In the genomic region with DNA sequence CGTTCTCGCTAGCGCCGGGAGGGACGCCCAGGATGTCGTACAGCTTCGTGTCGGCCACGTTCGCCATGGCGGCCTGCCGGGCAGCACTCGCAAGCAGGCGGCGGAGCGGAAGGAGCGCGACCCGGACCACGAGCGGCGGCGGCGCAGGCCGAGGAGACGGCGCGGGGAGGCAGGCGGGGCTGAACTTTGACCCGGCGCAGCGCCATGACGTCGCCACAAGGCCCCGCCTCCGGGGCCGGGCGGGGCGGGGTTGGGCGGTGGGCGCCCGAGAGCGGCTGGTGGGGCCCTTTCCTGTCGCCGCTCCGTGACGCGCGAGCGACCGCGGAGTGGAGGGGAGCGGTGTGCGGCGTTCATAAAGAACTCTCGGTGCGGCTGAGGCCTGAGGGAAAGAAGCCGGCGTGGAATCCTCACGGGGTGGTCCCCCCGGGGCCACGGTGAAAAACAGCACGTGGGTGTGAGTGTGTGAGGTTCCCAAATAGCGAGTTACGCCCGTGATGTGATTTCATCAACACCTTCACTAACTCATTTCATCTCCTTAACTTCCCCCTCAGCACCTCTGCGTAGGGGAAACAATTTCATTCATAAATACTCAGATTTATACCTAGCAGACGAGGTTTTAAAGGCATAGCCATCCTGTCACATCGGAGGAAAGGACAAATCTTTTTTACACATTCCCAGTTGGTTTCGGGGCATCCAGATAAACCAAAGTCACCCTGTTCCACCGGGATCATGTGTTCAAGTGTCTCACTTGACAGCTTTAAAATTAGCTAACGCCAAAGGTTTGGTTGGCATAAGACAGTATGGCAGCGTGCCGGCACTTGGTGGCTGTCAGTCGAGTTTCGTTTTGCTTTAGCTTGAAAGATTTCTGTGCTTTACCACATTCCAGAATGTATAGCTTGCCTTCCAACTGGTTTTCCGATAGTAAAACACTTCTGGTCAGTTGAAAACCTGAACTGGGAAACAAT, we compare ENCODE assay signal across 8 mouse cellular contexts. TPM values are rescaled to one million over a fixed set of nuclear protein-coding genes. Genes with fewer than 3 reads are reported as not detected.
DNase-seq lines count a peak whose midpoint lies in the region; ATAC-seq and TF ChIP-seq lines count a peak whose summit lies in the region.

TSS of gene Dnaja2 (minus strand) at position 164 of the 965 bp plus-strand sequence.

- intact Hi-C loops in heart, postnatal 14 days (cut with DNase I): no loop called here

- WGBS in forebrain, embryonic 14.5 days: 1% methylated on average over 75 of the region's 77 CpGs
- WGBS in neural tube, embryonic 15.5 days: under 1% methylated on average over 74 of the region's 77 CpGs
- WGBS in thymus, adult 2 months: under 1% methylated on average over 77 of the region's 77 CpGs

- H3K27me3 ChIP-seq in forebrain, embryonic 14.5 days (replicated peaks; ENCODE audit: control insufficient read depth, insufficient read depth, low read length): no peaks in the 10 kb centered on the region
- no peaks in the 10 kb centered on the region for H3K27me3 ChIP-seq in neural tube, embryonic 15.5 days (replicated peaks)
- no peaks in the 10 kb centered on the region for H3K27me3 ChIP-seq in thymus, adult 2 months (ENCODE audit: control insufficient read depth, insufficient read depth, low read length)

- TF ChIP-seq CTCF in thymus, adult 2 months (IDR thresholded peaks at IDR 0.05; ENCODE audit: borderline replicate concordance, control insufficient read depth, extremely low read depth, insufficient read depth, low read length, poor library complexity): no peak; the same call in 1 of the 2 replicates

- peak; percentile 89 for DNase-seq in ES-CJ7 (ENCODE audit: low read depth, low spot score)
- peak; percentile 92 for DNase-seq in forebrain, embryonic 14.5 days (ENCODE audit: low spot score)
- DNase-seq in heart, postnatal 14 days: peak; percentile 94 to 96
- DNase-seq in layer of hippocampus, adult 11-12 months (ENCODE audit: low spot score): peak; percentile 89
- DNase-seq in lung, adult 18-20 months: peak; percentile 84 to 88
- DNase-seq in thymus, adult 2 months: peak; percentile 95

- no peaks in the 10 kb centered on the region for H3K9me3 ChIP-seq in forebrain, embryonic 14.5 days (replicated peaks; ENCODE audit: control insufficient read depth, low read length)
- H3K9me3 ChIP-seq in neural tube, embryonic 15.5 days (replicated peaks): no peaks in the 10 kb centered on the region

- peak within 1 kb of the TSS; percentile 87 for H3K4me2 ChIP-seq in forebrain, embryonic 14.5 days (ENCODE audit: low read length)
- peak within 1 kb of the TSS; percentile 79 for H3K4me2 ChIP-seq in neural tube, embryonic 15.5 days

- ATAC-seq in cerebellum, adult (ENCODE audit: insufficient number of reproducible peaks, low FRiP score, low TSS enrichment): peak; percentile 80
- peak; percentile 95 for ATAC-seq in forebrain, embryonic 14.5 days
- peak; percentile 96 for ATAC-seq in neural tube, embryonic 15.5 days (ENCODE audit: low FRiP score)

- peak; percentile 83 for TF ChIP-seq POLR2A in thymus, adult 2 months (IDR thresholded peaks at IDR 0.05; ENCODE audit: control insufficient read depth, extremely low read depth, insufficient read depth, low read length, poor library complexity)

- peaks cover 20% of the 10 kb centered on the region for H3K36me3 ChIP-seq in forebrain, embryonic 14.5 days (ENCODE audit: control insufficient read depth, insufficient read depth, low read length)
- H3K36me3 ChIP-seq in neural tube, embryonic 15.5 days: peaks cover 15% of the 10 kb centered on the region
- H3K36me3 ChIP-seq in thymus, adult 2 months (ENCODE audit: control insufficient read depth, insufficient read depth, low read length): peaks cover 27% of the 10 kb centered on the region

- peak within 1 kb of the TSS; percentile 83 for H3K9ac ChIP-seq in forebrain, embryonic 14.5 days (ENCODE audit: low read length)
- H3K9ac ChIP-seq in neural tube, embryonic 15.5 days (replicated peaks): peak within 1 kb of the TSS; percentile 82

- peak within 1 kb of the TSS; percentile 84 for H3K27ac ChIP-seq in forebrain, embryonic 14.5 days (ENCODE audit: low read depth, low read length)
- peak within 1 kb of the TSS; percentile 94 for H3K27ac ChIP-seq in neural tube, embryonic 15.5 days (replicated peaks)
- H3K27ac ChIP-seq in thymus, adult 2 months (ENCODE audit: control insufficient read depth, insufficient read depth, low read length): peak within 1 kb of the TSS; percentile 84

- peak within 1 kb of the TSS; percentile 80 for H3K4me3 ChIP-seq in forebrain, embryonic 14.5 days (ENCODE audit: low read depth, low read length)
- H3K4me3 ChIP-seq in neural tube, embryonic 15.5 days (replicated peaks): peak within 1 kb of the TSS; percentile 62
- H3K4me3 ChIP-seq in thymus, adult 2 months (ENCODE audit: control insufficient read depth, insufficient read depth, low read length): peak within 1 kb of the TSS; percentile 90

- peaks cover 6% of the 10 kb centered on the region; the same call in 1 of the 2 replicates for H3K4me1 ChIP-seq in forebrain, embryonic 14.5 days (ENCODE audit: control insufficient read depth, insufficient read depth, low read length)
- H3K4me1 ChIP-seq in neural tube, embryonic 15.5 days: peaks cover 32% of the 10 kb centered on the region
- H3K4me1 ChIP-seq in thymus, adult 2 months (replicated peaks; ENCODE audit: control insufficient read depth, insufficient read depth, low read length): peaks cover 2% of the 10 kb centered on the region; the same call in 1 of the 2 replicates

RNA-seq across cellular contexts. Expression of gene Dnaja2, which starts in this region (rescaled TPM):
- polyA plus RNA-seq in forebrain, embryonic 14.5 days (2014; fragmentation: Nextera tagmentation; extraction: Ambion mirVana): 177 and 193 TPM in 2 replicates
- 100 to 1,000 TPM; 229 to 234 TPM for total RNA-seq in heart, postnatal 14 days (2021)
- polyA plus RNA-seq in neural tube, embryonic 15.5 days (2015; fragmentation: Nextera tagmentation; extraction: Ambion mirVana): 168 and 176 TPM in 2 replicates
- 10.1 and 13.1 TPM in 2 replicates for polyA plus RNA-seq in thymus, adult 2 months (2012; rRNA removed)

Comparison
In these comparisons a context has a peak if more than half of its experiments do, and no peak if none do; other contexts are left out.
1. Peak in every context shown above with its lines: DNase-seq, ATAC-seq, H3K4me3 ChIP-seq and H3K27ac ChIP-seq.
2. RNA of gene Dnaja2 (polyA plus RNA-seq): 177 to 193 TPM in forebrain, embryonic 14.5 days and 168 to 176 TPM in neural tube, embryonic 15.5 days; 10.1 to 13.1 TPM in thymus, adult 2 months; every median in the first group is over 10 times any median in the second.